Mouse (Mus musculus) erythroid progenitor cell, adult 5-6 weeks (primary cell): ENCODE results near the gene Inhbc. TPM values are rescaled to one million over a fixed set of nuclear protein-coding genes. Genes with fewer than 3 reads are reported as not detected.
A peak's percentile ranks its signal among the peaks of the same experiment; 100 is the strongest.

Experiments used
- ATAC-seq: replicated peaks from 2 replicates; pipeline ENCODE4 v1.8.0; 2016; ENCODE audit warnings: moderate number of reproducible peaks, mild to moderate bottlenecking, moderate TSS enrichment, inconsistent platforms; ENCODE audit not compliant: poor library complexity, low FRiP score, severe bottlenecking
- total RNA-seq, 2 experiments: library from RNA; stranded (forward) in 1 of 2; stranded (reverse) in 1 of 2; fragments of 150-400 nt in 1 of 2; fragments of 186-747, 209-891 nt in 1 of 2; gene quantifications; 2 replicates each; pipeline versions ENCODE4 v1.2.3 to v1.2.4; 2015 to 2017; ENCODE audit warnings: low replicate concordance in 2 of 2

Gene Inhbc
- total RNA-seq (2015; ENCODE audit: low replicate concordance) (not detected in 2 replicates), total RNA-seq (2017; ENCODE audit: low replicate concordance) (not detected in 2 replicates)

- no peak for ATAC-seq
Measured at GRCm38 (mm10) chr10:127369834-127370820, at the start of gene Inhbc. Gene Inhbc, minus strand, starts transcription at chr10:127370431.

GRCm38 (mm10) chr10:127414141-127414540 lies 43.9 kb upstream of the Inhbc start:
- ATAC-seq = no peak

DNA sequence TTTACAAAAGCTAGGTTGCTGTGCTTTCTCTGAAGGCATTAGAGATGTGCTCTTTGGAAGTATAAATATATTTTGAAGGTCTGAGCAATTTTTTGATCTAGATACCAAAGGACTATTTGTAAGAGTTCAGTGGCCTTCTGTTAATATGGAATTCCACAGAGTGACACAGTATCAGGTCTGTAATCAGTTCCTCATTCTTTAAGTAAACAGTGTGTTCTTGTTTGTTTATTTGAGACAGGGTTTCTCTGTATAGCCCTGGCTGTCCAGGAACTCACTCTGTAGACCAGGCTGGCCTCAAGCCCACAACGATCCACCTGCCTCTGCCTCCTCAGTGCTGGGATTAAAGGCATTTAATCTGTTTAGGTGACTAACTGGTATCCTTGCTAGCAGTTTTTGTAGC lies 43.4 kb upstream of the Inhbc start:
- no peak for ATAC-seq

GRCm38 (mm10) chr10:127412776-127413175 lies 42.5 kb upstream of the Inhbc start:
- no peak for ATAC-seq

GRCm38 (mm10) chr10:127412101-127412500 lies 41.9 kb upstream of the Inhbc start:
- no peak for ATAC-seq

GRCm38 (mm10) chr10:127407391-127407790 lies 37.2 kb upstream of the Inhbc start:
- no peak for ATAC-seq

DNA sequence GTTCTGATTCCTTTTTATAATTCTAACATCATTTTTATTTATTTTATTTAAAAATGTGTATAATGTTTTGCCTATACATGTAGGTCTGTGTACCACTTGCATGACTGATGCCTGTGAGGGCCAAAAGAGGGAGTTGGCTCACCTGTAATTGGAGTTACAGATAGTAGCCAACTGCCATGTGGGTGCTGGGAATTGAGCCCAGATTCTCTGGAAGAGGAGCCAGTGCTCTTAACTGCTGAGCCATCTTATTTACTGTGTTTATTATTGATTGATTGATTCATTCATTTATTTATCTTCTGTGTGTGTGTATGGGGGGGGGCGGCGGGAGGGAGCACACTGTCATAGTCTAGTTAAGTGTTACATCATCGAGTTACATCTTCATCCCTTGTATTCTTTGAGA lies 34.5 kb upstream of the Inhbc start:
- no peak for ATAC-seq

DNA sequence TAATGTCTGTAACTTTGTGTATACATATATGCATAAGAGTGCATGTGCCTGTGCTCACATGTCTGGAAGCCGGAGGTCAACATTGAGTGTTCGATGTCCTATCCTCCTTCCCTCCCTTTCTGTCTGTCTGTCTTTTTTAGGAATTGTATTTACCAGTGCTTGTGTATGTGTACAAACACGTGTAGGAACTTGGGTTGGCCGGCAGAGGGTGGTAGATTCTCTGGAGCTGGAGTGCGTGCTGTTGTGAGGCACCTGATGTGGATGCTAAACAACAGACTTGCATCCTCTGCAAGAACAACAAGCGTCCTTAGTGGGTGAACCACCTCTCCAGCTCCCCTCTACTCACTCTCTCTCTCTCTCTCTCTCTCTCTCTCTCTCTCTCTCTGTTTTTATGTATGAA lies 21.5 kb upstream of the Inhbc start:
- ATAC-seq = no peak

DNA sequence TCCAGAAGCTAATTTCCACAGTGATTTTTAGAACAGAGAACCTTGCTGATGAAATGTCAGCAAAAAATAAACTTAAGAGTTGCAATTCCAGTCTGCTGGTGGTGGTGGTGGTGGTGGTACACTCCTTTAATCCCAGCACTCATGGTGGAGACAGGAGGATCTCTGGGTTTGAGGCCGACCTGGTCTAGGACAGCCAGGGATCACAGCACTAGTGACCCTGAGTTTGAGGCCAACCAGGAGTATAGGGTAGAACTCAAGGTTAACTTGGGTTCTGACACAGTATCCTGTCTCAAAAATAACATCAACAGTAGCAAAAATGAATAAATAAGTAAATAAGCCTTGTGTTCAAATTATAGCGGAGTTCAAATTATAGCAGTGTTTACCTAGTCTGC lies 11.5 kb upstream of the Inhbc start:
- ATAC-seq = no peak

- ATAC-seq = peak; percentile 46; the same call in 1 of the 2 replicates
Measured at GRCm38 (mm10) chr10:127380767-127381742, 10.8 kb upstream of the Inhbc start.

DNA sequence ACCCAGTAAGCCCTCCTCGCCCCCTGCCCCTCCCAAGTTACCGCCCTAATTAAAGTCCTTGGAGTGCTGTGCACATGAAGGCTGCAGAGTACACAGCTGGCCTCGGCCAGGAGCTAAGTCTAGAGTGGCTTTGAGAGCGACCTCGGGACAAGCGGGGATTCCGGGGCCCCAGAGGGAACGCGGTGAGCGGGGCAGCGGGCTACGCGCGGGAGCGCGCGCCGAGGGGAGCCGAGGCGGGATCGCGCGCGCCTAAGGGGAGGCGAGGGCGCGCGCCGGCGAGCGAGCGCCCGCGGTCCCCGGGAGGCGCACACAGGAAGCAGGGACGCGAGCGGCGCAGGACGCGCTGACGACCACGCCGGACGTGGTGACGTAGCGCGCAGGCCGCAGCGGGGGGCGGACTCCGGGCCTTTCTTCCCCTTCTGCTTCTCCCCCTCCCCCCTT lies 10.0 kb upstream of the Inhbc start, which contains the start of gene R3hdm2:
TSS of gene R3hdm2 (plus strand) at position 77 of the 441 bp plus-strand sequence.
- ATAC-seq = peak; percentile 99

DNA sequence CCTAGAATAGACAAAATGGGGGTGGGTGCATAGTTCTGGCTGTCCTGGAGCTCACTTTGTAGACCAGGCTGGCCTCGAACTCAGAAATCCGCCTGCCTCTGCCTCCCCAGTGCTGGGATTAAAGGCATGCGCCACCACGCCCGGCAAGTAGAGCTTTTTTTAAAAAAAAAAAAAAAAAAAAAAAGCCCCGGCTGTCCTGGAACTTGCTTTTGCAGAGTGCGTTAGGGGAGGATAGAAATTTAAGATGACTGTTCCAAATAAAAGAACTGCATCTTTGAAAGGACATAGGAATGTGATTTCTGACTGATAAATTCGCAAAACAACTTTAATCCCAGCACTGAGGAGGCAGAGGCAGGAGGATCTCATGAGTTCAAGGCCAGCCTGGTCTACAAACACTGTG lies 9.4 kb upstream of the Inhbc start:
- ATAC-seq = no peak

- ATAC-seq = no peak
Measured at GRCm38 (mm10) chr10:127377700-127378099, 7.5 kb upstream of the Inhbc start.

GRCm38 (mm10) chr10:127371023-127371422 lies 792 bp upstream of the Inhbc start:
- no peak for ATAC-seq

- no peak for ATAC-seq
Measured at GRCm38 (mm10) chr10:127368273-127368672, 2.0 kb downstream of the Inhbc start.

DNA sequence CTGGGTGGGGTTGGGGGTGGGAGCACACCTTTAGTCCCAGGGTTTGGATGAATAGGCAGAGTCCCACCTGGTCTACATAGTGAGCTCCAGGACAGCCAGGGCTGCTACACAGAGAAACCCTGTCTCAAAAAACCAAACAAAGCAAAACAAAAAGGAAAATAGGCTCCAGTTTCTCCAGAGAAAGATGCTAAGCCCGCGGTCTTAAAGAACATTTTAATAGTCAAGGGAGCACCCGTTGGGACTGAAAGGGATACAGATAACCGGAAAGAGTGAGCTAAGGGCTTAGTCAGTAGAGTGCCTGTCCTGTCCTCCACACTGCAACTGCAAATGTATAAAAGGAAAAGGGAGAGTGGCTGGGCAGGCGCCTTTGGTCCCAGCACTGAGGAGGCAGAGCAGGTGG lies 3.1 kb downstream of the Inhbc start:
- ATAC-seq = no peak

- ATAC-seq = no peak
Measured at GRCm38 (mm10) chr10:127360714-127361113, 9.5 kb downstream of the Inhbc start.

- no peak for ATAC-seq
Measured at GRCm38 (mm10) chr10:127355336-127355735, 14.9 kb downstream of the Inhbc start.

- no peak for ATAC-seq
Measured at GRCm38 (mm10) chr10:127353909-127354895, 16.0 kb downstream of the Inhbc start, which contains the start of gene Inhbe. Gene Inhbe, minus strand, starts transcription at chr10:127354411.
